Mouse (Mus musculus): ENCODE results near the gene Atr. TPM values are rescaled to one million over a fixed set of nuclear protein-coding genes. Genes with fewer than 3 reads are reported as not detected.
"Not testable (repeated sequence)": the region's sequence is repeated elsewhere in the genome, so short reads cannot be mapped to it uniquely, and the experiment has no call there.

Atr gene
- total RNA-seq, 2 experiments from 2014 or later = 4.2 to 5.2 TPM

- intact Hi-C loops (cut with DNase I) = loop anchor here (5.0 kb wide), 1 partner anchor 162 kb away; the partner anchor contains the start of gene Gk5
- no peak for TF ChIP-seq CTCF (IDR thresholded peaks at IDR 0.05)
- DNase-seq = peak; percentile 95
- peak within 1 kb of the TSS; percentile 95 for H3K27ac ChIP-seq
- H3K4me3 ChIP-seq = peak within 1 kb of the TSS; percentile 81
Measured at GRCm38 (mm10) chr9:95954585-95955461, 97.4 kb downstream of the Atr start, which contains the start of gene Xrn1. Xrn1 (plus strand) TSS chr9:95954760.

- intact Hi-C loops (cut with DNase I) = no loop called here
- no peak for DNase-seq
- no peak overlapping the region for H3K27ac ChIP-seq
- TF ChIP-seq CTCF (IDR thresholded peaks at IDR 0.05) = no peak
- H3K4me3 ChIP-seq = no peak overlapping the region
Measured at GRCm38 (mm10) chr9:95957611-95958010, 100.2 kb downstream of the Atr start.

GRCm38 (mm10) chr9:95958041-95958730 lies 100.8 kb downstream of the Atr start:
- Histone ChIP-seq H3K4me3 (no peak overlapping the region), H3K27ac (no peak overlapping the region)
- DNase-seq = no peak
- TF ChIP-seq CTCF (IDR thresholded peaks at IDR 0.05) = no peak
- intact Hi-C loops (cut with DNase I) = no loop called here

- H3K4me3 ChIP-seq; intact Hi-C loops (cut with DNase I); H3K27ac ChIP-seq; DNase-seq: not testable (repeated sequence)
Measured at GRCm38 (mm10) chr9:95958731-95959105, 101.3 kb downstream of the Atr start.

GRCm38 (mm10) chr9:95959246-95959645 lies 101.8 kb downstream of the Atr start:
- TF ChIP-seq CTCF (IDR thresholded peaks at IDR 0.05) = no peak
- Histone ChIP-seq H3K27ac (no peak overlapping the region), H3K4me3 (no peak overlapping the region)
- no peak for DNase-seq
- intact Hi-C loops (cut with DNase I) = no loop called here

GRCm38 (mm10) chr9:95959732-95960428 lies 102.5 kb downstream of the Atr start:
- Histone ChIP-seq H3K4me3 (no peak overlapping the region), H3K27ac (no peak overlapping the region)
- intact Hi-C loops (cut with DNase I) = no loop called here
- TF ChIP-seq CTCF (IDR thresholded peaks at IDR 0.05) = no peak
- no peak for DNase-seq

- no peak for TF ChIP-seq CTCF (IDR thresholded peaks at IDR 0.05)
- intact Hi-C loops (cut with DNase I) = no loop called here
- Histone ChIP-seq H3K27ac (no peak overlapping the region), H3K4me3 (no peak overlapping the region)
- DNase-seq = no peak
Measured at GRCm38 (mm10) chr9:95961058-95961457, 103.7 kb downstream of the Atr start.

GRCm38 (mm10) chr9:95964037-95964436 lies 106.6 kb downstream of the Atr start:
- TF ChIP-seq CTCF (IDR thresholded peaks at IDR 0.05) = no peak
- DNase-seq = no peak
- intact Hi-C loops (cut with DNase I) = no loop called here

GRCm38 (mm10) chr9:95978279-95978678 lies 120.9 kb downstream of the Atr start:
- intact Hi-C loops (cut with DNase I) = no loop called here
- Histone ChIP-seq H3K27ac (no peak overlapping the region), H3K4me3 (no peak overlapping the region)
- TF ChIP-seq CTCF (IDR thresholded peaks at IDR 0.05) = no peak
- DNase-seq = no peak

More at GRCm38 (mm10) chr9:95964037-95964436, 106.6 kb downstream of the Atr start:
- Histone ChIP-seq H3K4me3 (no peak overlapping the region), H3K27ac (no peak overlapping the region)

GRCm38 (mm10) chr9:95979896-95980295 lies 122.5 kb downstream of the Atr start:
- intact Hi-C loops (cut with DNase I) = loop anchor here (10.0 kb wide), 1 partner anchor 95 kb away; no protein-coding TSS in a partner anchor
- H3K27ac ChIP-seq = no peak overlapping the region
- no peak for TF ChIP-seq CTCF (IDR thresholded peaks at IDR 0.05)
- no peak overlapping the region for H3K4me3 ChIP-seq
- DNase-seq = no peak

GRCm38 (mm10) chr9:95992255-95992654 lies 134.9 kb downstream of the Atr start:
- TF ChIP-seq CTCF (IDR thresholded peaks at IDR 0.05) = peak; percentile 15; the same call in 1 of the 2 replicates
- no peak for DNase-seq
- Histone ChIP-seq H3K4me3 (no peak overlapping the region), H3K27ac (no peak overlapping the region)
- intact Hi-C loops (cut with DNase I) = no loop called here

Other genes starting within 250 kb of the Atr start
- gene Pcolce2, start 220.0 kb upstream of the Atr start, total RNA-seq (2021) = 10 to 100 TPM in 1 of 2 experiments, 1 to 10 TPM in 1; 8.2 to 13.7 TPM
- gene Trpc1, start 107.2 kb upstream of the Atr start, total RNA-seq (2021) = 1 to 10 TPM in 1 of 2 experiments, under 1 TPM in 1; 0.71 to 1.2 TPM
- gene Pls1, start 12.3 kb upstream of the Atr start, total RNA-seq (2021) = under 1 TPM in 1 of 2 experiments, not detected in 1; 0.06 TPM
- gene Xrn1, start 97.2 kb downstream of the Atr start, total RNA-seq (2021) = 10 to 100 TPM; 10.3 to 11.2 TPM

Data from gastrocnemius, adult 2 months (tissue).